Mouse (Mus musculus) CH12.LX (cell line): Measurements from ENCODE around the gene Ptprf. TPM values are rescaled to one million over a fixed set of nuclear protein-coding genes. Genes with fewer than 3 reads are reported as not detected.

Experiments
- DNase-seq: peaks from one replicate; pipeline ENCODE4 v3.0.0-alpha.2; 2013; ENCODE audit errors: extremely low read depth
- H3K27ac ChIP-seq: 2 replicates; pipeline ENCODE4 v1.5.1; 2012; ENCODE audit warnings: low read depth, mild to moderate bottlenecking, control low read depth, moderate library complexity; ENCODE audit not compliant: insufficient read depth
- H3K27me3 ChIP-seq: replicated peaks from 2 replicates; pipeline ENCODE3; 2012; ENCODE audit warnings: inconsistent platforms
- H3K36me3 ChIP-seq, 2 experiments: replicated peaks in 1 of 2; 2 replicates each; pipeline versions ENCODE3 to v1.6.1; 2012; ENCODE audit warnings: inconsistent platforms in 1 of 2, low read length in 1 of 2, mild to moderate bottlenecking in 1 of 2, mixed read lengths in 1 of 2, moderate library complexity in 1 of 2; ENCODE audit not compliant: control insufficient read depth in 1 of 2, insufficient read depth in 1 of 2
- H3K4me1 ChIP-seq, 2 experiments: 2 replicates each; pipeline ENCODE4 v1.6.1; 2012; ENCODE audit warnings: inconsistent platforms in 1 of 2, moderate library complexity in 1 of 2; ENCODE audit not compliant: insufficient read depth in 2 of 2, control insufficient read depth in 1 of 2
- H3K4me2 ChIP-seq: 2 replicates; pipeline ENCODE4 v1.6.1; 2012; ENCODE audit warnings: low read depth, mild to moderate bottlenecking, control low read depth; ENCODE audit not compliant: poor library complexity, insufficient read depth, severe bottlenecking
- H3K4me3 ChIP-seq, 3 experiments: fragments of 150-350 bp in 1 of 3; sonication (generic) in 1 of 3; replicated peaks in 1 of 3; 2 replicates each; pipeline versions ENCODE3 to v1.5.1; 2011 to 2012; ENCODE audit warnings: low read depth in 2 of 3, low read length in 2 of 3, mild to moderate bottlenecking in 2 of 3, moderate library complexity in 2 of 3, control low read depth in 1 of 3, improper control_type of control experiment in 1 of 3, inconsistent platforms in 1 of 3, mixed read lengths in 1 of 3; ENCODE audit not compliant: poor library complexity in 1 of 3
- H3K79me2 ChIP-seq: replicated peaks from 2 replicates; pipeline ENCODE4 v1.6.1; 2012; ENCODE audit warnings: mild to moderate bottlenecking, moderate library complexity; ENCODE audit not compliant: control insufficient read depth, poor library complexity, insufficient read depth, severe bottlenecking; ENCODE audit errors: extremely low read depth
- H3K9ac ChIP-seq: 2 replicates; pipeline ENCODE4 v1.6.1; 2012; ENCODE audit warnings: low read depth, mild to moderate bottlenecking, control low read depth, moderate library complexity; ENCODE audit not compliant: insufficient read depth
- H3K9me3 ChIP-seq: replicated peaks from 2 replicates; pipeline ENCODE3; 2012; ENCODE audit warnings: low read length, inconsistent platforms, mixed read lengths
- BHLHE40 ChIP-seq: IDR thresholded peaks from 2 replicates; pipeline ENCODE4 v1.6.1; 2011; ENCODE audit warnings: mild to moderate bottlenecking, low read depth, low read length, improper control_type of control experiment
- ELF1 ChIP-seq: IDR thresholded peaks from 2 replicates; pipeline ENCODE4 v1.6.1; 2014; ENCODE audit warnings: low read depth, mild to moderate bottlenecking, inconsistent platforms, low read length, improper control_type of control experiment
- EP300 ChIP-seq: IDR thresholded peaks from 2 replicates; pipeline ENCODE4 v1.6.1; 2011; ENCODE audit warnings: low read length, improper control_type of control experiment
- ETS1 ChIP-seq: conservative IDR thresholded peaks from 2 replicates; pipeline ENCODE4 v1.6.1; 2012; ENCODE audit warnings: low read depth, mild to moderate bottlenecking, inconsistent platforms, low read length, improper control_type of control experiment, moderate library complexity
- HCFC1 ChIP-seq: IDR thresholded peaks from 2 replicates; pipeline ENCODE4 v1.6.1; 2012; ENCODE audit warnings: low read depth, mild to moderate bottlenecking, inconsistent platforms, low read length, improper control_type of control experiment
- MAFK ChIP-seq: IDR thresholded peaks from 2 replicates; pipeline ENCODE4 v1.6.1; 2011; ENCODE audit warnings: low read length, improper control_type of control experiment; ENCODE audit not compliant: insufficient replicate concordance
- MEF2A ChIP-seq: IDR thresholded peaks from 2 replicates; pipeline ENCODE4 v1.6.1; 2014; ENCODE audit warnings: low read depth, mild to moderate bottlenecking, inconsistent platforms, low read length, improper control_type of control experiment, borderline replicate concordance
- MXI1 ChIP-seq: IDR thresholded peaks from 2 replicates; pipeline ENCODE4 v1.6.1; 2011; ENCODE audit warnings: mild to moderate bottlenecking, low read depth, low read length, improper control_type of control experiment
- NELFE ChIP-seq: IDR thresholded peaks from 2 replicates; pipeline ENCODE4 v1.6.1; 2011; ENCODE audit warnings: low read depth, low read length, improper control_type of control experiment
- RAD21 ChIP-seq: IDR thresholded peaks from 2 replicates; pipeline ENCODE4 v1.6.1; 2011; ENCODE audit warnings: low read depth, mild to moderate bottlenecking, low read length, improper control_type of control experiment, moderate library complexity
- SMC3 ChIP-seq: IDR thresholded peaks from 2 replicates; pipeline ENCODE4 v1.6.1; 2011; ENCODE audit warnings: low read depth, low read length, improper control_type of control experiment
- TBP ChIP-seq: conservative IDR thresholded peaks from 2 replicates; pipeline ENCODE4 v1.6.1; 2011; ENCODE audit warnings: low read depth, low read length, improper control_type of control experiment
- UBTF ChIP-seq: IDR thresholded peaks from 2 replicates; pipeline ENCODE4 v1.6.1; 2012; ENCODE audit warnings: low read depth, mild to moderate bottlenecking, inconsistent platforms, low read length, improper control_type of control experiment, moderate library complexity
- ZC3H11A ChIP-seq: IDR thresholded peaks from 2 replicates; pipeline ENCODE4 v1.6.1; 2012; ENCODE audit warnings: low read depth, mild to moderate bottlenecking, inconsistent platforms, low read length, improper control_type of control experiment
- ZMIZ1 ChIP-seq: IDR thresholded peaks from 2 replicates; pipeline ENCODE4 v1.6.1; 2012; ENCODE audit warnings: low read depth, mild to moderate bottlenecking, inconsistent platforms, low read length, improper control_type of control experiment
- ZNF384 ChIP-seq: IDR thresholded peaks from 2 replicates; pipeline ENCODE4 v1.6.1; 2012; ENCODE audit warnings: low read depth, low read length, improper control_type of control experiment, inconsistent platforms
- dilution Hi-C: fragments of 300-500 bp; cut with MboI; formaldehyde crosslinking; loops from 2 replicates; pipeline ENCODE4 v1.14.3; 2020; ENCODE audit warnings: low sequenced_read_pairs; ENCODE audit not compliant: extremely low pct_unique_long_range_greater_than_20kb, extremely low pct_ligation_motif_present
- in situ Hi-C: fragments of 300-500 bp; cut with MboI; formaldehyde crosslinking; loops from 3 replicates; pipeline ENCODE4 v1.14.3; 2019; ENCODE audit warnings: low sequenced_read_pairs, low pct_ligation_motif_present, low pct_unique_long_range_greater_than_20kb, mixed read lengths
- polyA plus RNA-seq: library from polyadenylated mRNA; unstranded; fragments of >175 nt; gene quantifications from 2 replicates; pipeline ENCODE4 v1.2.1, GENCODE M21; 2012; ENCODE audit warnings: low read depth; ENCODE audit not compliant: insufficient read length
- total RNA-seq, 2 experiments: library from RNA; depleted of rRNA; stranded (reverse); fragments of 300-350 nt in 1 of 2; fragments of >200 nt in 1 of 2; gene quantifications; 2 replicates each; pipeline ENCODE4 v1.2.3; 2012 to 2014

Ptprf gene
- total and polyA plus RNA-seq, 3 experiments, result 0.11 to 0.21 TPM; not detected in 1

DNA sequence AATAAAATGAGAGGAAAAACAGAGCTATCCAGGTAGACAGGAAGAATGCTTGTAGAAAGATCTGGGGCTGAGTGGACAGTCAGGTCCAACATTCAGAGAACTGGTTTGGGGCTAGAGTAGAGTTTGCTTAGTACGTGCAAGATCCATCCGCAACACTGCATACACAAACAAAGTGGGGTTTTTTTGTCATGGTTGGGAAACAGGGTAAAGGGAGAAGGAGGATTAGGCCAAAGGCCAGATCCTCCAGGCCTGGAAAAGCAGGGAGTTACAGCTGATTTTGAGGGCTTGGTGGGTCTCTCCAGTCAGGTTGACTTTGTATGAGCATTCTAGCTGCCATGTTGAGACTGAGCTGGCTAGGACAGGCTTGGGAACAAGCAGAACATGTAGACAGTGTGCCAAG lies 85.3 kb downstream of the Ptprf start:
- no peaks in the 10 kb centered on the region for H3K9me3 ChIP-seq
- no peaks in the 10 kb centered on the region for H3K4me1 ChIP-seq
- peaks cover 20% of the 10 kb centered on the region for H3K27me3 ChIP-seq
- H3K4me2 ChIP-seq, result no peak overlapping the region
- H3K4me3 ChIP-seq, result no peak overlapping the region
- dilution Hi-C loops (no loop called here), in situ Hi-C loops (no loop called here)
- no peak overlapping the region for H3K9ac ChIP-seq
- no peaks in the 10 kb centered on the region for H3K36me3 ChIP-seq
- no peak for DNase-seq
- no peak for TF ChIP-seq MXI1
- no peak for TF ChIP-seq RAD21
- no peak for TF ChIP-seq TBP
- no peak for TF ChIP-seq MAFK
- TF ChIP-seq EP300, result no peak
- no peak for TF ChIP-seq UBTF
- no peak for TF ChIP-seq ETS1
- no peak for TF ChIP-seq NELFE
- TF ChIP-seq SMC3, result no peak
- no peak for TF ChIP-seq ZNF384
- TF ChIP-seq HCFC1, result no peak
- no peak for TF ChIP-seq BHLHE40
- no peaks in the 10 kb centered on the region for H3K79me2 ChIP-seq
- no peak overlapping the region for H3K27ac ChIP-seq

DNA sequence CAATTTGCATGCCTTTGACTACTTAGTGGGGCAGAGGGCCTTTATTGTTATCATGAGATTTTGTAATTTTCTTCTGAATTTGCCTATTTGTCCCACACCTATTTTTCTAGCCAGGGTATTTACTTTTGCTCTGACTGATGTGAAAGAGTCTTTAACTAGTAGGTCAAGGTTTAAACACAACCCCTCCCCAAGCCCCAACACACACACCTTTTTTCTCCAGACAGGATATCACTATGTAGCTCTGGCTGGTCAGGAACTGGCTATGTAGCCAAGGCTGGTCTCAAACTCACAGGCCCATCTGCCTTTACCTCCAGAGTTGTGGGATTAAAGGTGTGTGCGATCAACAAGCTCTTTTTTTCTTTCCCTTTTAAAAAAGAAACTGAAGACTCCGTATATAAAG lies 92.1 kb downstream of the Ptprf start:
- H3K9me3 ChIP-seq, result no peaks in the 10 kb centered on the region
- no peak for TF ChIP-seq NELFE
- no peak for TF ChIP-seq ZC3H11A
- TF ChIP-seq ELF1, result no peak
- TF ChIP-seq MEF2A, result no peak
- TF ChIP-seq MXI1, result no peak
- TF ChIP-seq ZMIZ1, result no peak
- TF ChIP-seq, all 38 proteins: peak for 0
- H3K4me3 ChIP-seq, result no peak overlapping the region
- dilution Hi-C loops (no loop called here), in situ Hi-C loops (no loop called here)
- no peak for DNase-seq
- no peaks in the 10 kb centered on the region for H3K79me2 ChIP-seq
- no peak overlapping the region for H3K9ac ChIP-seq
- H3K36me3 ChIP-seq, result no peaks in the 10 kb centered on the region
- no peaks in the 10 kb centered on the region for H3K4me1 ChIP-seq
- H3K4me2 ChIP-seq, result no peak overlapping the region
- no peak overlapping the region for H3K27ac ChIP-seq
- H3K27me3 ChIP-seq, result peaks cover 3% of the 10 kb centered on the region
